Mouse (Mus musculus) lung, postnatal 10 days (tissue): ENCODE measurements around the gene Ctnna2.

ENCODE experiments used
- DNase-seq: peaks from one replicate; pipeline ENCODE4 v3.0.0; 2021

Gene Ctnna2

GRCm38 (mm10) chr6:77109095-77109945 lies 870.2 kb downstream of the Ctnna2 start:
- no peak for DNase-seq

- no peak for DNase-seq
Measured at GRCm38 (mm10) chr6:77101047-77101446, 878.5 kb downstream of the Ctnna2 start.

- DNase-seq: no peak
Measured at GRCm38 (mm10) chr6:77098540-77098939, 881.0 kb downstream of the Ctnna2 start.

DNA sequence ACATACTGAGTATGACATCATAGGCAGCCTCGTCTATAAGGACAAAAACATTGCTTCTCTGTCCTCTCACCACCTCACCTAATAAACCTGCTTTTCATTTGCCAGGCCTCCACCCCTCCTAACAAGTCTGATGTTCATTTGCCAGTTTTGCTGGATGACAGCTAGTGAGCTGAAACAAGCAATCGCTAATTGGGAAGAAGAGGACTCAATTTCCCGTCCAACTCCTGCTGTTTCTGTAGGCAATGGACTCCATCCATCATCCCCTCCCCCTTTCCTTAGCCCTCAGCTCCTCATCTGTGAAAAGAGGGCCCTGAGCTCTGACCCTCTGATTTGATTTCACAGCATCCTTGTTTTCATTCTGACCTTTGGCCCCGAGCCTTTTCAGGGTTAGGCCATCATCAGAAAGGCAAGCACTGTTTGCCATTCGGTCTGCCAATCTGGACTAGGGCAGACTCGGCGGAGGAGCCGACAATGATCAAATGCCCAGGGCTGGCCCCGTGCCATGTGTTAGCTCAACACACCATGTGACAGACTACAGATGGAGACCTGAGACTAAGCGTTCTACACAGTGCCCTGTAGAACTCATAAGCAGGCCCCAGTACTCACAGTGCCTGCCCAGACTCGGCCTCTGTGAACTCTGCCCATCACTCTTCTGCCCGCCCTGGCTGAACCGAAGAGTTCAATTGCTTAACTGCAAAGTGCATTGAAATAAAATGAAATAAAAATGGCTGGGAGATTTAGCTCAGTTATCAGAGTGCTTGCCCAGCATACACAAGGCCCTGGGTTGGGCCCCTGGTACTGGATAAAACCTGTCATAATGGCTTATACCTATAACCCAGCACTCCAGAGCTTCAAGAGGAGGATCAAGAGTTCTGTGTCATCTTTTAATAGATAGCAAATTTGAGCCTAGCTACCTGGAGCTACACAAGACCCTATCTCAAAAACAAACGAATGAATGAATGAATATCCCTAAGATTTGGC lies 903.8 kb downstream of the Ctnna2 start:
- DNase-seq: peak; percentile 6

DNA sequence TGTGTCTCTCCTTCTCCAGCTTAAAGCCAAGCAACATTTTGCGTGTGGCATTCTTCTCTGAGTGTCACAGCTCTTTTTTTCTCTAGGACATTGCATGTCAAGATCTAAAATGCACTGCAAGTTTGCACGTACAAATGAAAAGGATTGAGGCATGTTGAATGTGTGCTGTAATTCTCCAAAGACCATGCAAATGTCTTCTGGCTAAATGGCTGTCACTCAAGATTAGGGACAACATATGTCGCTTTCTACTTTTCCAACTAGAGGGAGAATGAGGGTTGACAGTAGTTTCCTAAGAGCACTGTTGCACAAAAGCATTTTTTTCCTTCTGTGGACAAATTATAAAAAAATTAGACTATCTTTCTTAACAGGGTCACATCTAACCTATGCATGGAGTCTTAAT lies 909.9 kb downstream of the Ctnna2 start:
- no peak for DNase-seq

- DNase-seq: no peak
Measured at GRCm38 (mm10) chr6:77050690-77051089, 928.8 kb downstream of the Ctnna2 start.

- DNase-seq: no peak
Measured at GRCm38 (mm10) chr6:77050193-77050592, 929.3 kb downstream of the Ctnna2 start.

DNA sequence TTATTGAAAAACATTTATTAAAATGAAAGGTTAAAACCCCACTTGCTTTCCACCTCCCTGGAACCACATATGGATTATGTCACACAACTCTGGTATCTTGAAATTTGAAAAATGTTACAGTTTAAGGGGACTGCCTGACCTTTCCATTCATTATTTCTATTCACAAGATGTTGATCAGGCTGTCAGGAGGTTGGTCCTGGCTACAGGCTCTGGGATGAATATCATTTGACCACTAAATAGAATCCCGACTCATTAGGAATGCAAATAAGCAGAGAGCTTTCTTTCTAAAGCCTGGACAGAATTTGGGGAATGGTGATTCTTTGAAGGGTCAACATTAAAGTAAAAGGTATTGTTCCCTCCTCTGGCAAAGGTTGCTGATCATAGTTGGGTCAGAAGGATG lies 931.9 kb downstream of the Ctnna2 start:
- DNase-seq: no peak

- DNase-seq: no peak
Measured at GRCm38 (mm10) chr6:77025066-77025465, 954.4 kb downstream of the Ctnna2 start.

DNA sequence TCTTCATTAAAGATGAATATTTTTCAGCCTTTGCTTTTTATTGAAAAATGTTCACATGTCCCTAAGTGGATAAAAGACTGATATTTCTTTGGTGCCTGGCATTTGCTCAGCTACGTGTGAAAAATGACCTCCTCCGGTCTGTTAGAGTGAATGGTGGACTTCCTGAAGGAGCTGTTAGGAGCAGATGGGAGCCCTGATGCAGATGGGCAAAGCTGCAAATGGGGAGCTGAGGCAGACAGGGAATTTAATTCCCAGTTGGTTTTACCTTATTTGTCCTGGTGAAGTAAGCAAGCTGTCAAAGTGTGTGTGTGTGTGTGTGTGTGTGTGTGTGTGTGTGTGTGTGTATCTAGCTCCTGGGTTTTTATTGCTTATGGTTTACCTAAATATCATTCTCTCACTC lies 966.3 kb downstream of the Ctnna2 start:
- DNase-seq: no peak

- DNase-seq: no peak
Measured at GRCm38 (mm10) chr6:77011001-77011400, 968.5 kb downstream of the Ctnna2 start.

DNA sequence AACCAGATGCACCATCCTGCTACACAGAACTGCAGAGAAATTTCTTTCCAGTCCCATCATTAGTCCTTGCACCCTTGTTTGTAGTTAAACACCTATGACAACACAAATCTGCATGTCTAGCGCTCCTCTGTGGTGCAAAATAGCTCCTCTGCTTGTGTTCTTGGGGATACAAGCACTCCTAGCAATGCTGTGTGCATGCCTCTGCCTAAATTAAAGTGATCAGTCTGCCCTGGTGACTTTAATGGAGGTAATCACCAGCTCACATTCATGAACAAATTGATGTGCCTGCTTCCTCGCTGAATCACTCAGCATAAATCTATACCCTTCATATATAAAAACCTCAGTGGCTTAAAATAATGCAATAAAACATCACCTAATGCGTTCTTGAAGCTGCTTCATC lies 987.4 kb downstream of the Ctnna2 start:
- no peak for DNase-seq

DNA sequence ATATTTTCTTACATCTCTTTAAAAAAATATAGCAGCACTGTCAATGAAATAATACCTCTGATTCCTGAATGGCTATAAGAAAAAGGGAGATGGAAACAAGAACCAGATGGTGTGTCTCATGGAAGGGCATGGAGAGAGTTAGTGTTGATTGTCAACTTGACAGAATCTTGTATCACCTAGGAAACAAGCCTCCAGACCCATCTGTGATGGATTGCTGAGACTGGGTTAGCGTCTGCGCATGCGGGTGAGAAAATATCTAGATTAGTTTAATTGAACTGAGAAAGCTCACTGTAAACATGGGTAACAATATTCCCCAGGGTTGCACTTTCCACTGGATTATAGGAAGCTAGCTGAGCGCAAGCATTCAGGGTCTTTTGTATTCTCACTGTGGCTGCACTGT lies 994.7 kb downstream of the Ctnna2 start:
- DNase-seq: no peak

DNA sequence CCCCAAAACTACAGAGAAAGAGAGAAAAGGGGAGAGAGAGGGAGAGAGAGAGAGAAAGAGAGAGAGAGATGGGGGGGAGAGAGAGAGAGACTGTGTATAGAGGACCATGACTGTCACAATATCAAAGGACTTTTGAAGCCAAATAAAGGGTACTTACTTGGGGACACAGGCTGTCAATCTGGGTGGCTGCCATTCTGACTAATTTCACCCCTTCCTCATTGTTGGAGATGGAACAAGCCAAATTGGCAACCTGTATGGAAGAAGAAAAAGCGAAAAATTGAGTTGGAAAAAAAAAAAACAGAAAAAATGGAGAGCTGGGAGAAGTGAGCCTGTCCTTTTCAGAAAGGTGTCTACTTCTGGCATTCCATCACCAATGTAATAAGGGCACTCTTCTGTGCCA lies 997.8 kb downstream of the Ctnna2 start:
- no peak for DNase-seq

DNA sequence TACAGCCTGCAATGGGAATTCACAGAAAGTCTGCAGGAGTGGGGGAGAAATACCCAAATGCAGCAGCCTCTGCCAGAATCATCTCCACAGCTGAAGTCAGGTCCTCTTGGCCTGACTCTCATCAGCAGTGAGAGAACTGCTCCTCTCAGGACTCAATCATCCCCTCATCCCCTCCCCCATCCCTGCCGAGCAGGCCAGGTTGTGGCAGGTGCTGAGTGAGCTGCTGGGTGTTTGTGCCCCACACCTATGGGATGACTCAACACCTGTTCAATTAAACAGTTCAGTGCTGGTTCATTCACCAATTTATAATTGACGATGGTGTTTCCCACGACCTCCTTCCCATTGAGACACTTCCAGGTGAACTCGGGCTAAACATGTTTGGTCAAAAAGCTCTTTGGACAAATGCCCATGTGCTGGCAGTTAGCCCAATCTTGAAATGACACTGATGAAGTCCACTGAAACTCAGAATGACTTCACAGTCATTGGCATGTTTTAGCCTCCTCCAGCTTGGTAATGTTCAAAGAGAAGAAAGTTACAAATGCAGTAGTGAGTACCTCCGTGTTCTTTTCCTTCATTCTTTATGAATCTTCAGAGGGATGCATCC lies 1000.1 kb downstream of the Ctnna2 start:
- no peak for DNase-seq

DNA sequence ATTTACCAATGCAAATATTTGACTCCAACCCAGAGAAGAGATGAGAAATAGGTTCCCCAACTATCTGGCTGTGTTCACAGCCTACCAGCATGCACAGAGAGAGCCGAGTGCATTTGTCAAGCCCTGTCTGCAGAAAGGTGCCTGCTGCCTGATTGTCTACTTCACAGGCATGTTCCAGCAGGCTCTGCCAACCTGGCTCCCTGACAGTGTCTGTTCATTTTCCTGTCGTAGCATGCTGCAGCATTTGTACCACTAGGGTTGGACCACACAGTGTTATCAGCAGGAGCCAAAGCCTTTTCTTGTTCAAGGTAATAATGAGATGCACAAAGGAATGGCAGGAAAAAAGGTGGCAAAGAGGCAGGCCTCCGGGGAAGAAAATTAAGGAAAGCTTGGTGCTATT lies 1001.7 kb downstream of the Ctnna2 start:
- DNase-seq: no peak

GRCm38 (mm10) chr6:76974297-76974696 lies 1005.2 kb downstream of the Ctnna2 start:
- no peak for DNase-seq

GRCm38 (mm10) chr6:76964998-76965432 lies 1014.5 kb downstream of the Ctnna2 start:
- DNase-seq: no peak

GRCm38 (mm10) chr6:76908086-76908485 lies 1071.4 kb downstream of the Ctnna2 start:
- no peak for DNase-seq

DNA sequence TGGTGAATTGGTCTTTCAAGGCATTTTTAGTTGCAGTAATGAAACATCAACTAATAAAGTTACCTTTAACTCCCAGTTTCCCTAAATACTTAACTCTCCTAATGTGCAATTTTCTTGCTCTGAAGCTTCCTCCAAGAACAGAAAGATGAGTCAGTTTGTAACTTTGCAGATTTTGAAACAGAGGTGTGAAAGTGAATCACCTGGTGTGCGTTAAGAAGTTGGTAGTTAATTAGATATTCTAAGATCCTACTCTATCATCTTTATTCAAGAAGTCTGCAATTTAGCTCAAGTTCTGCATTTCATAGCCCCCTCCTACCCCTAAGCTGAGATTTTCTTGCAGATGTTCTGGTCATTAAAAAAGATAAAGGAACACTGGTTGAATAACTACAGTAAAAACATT lies 1082.3 kb downstream of the Ctnna2 start:
- no peak for DNase-seq
